In genomic region chr1:139314297-139314874, GRCm38 (mm10) we compare ENCODE assay signal across 10 mouse cellular contexts.
DNase-seq lines count a peak whose midpoint lies in the region; ATAC-seq and TF ChIP-seq lines count a peak whose summit lies in the region.
"Had no signal": no experiment of that assay in that cellular context is flagged by ENCODE, and none has a peak within 500 bp of the region (broad histone marks: within the 10 kb centered on the region; RNA-seq: fewer than 3 reads in every experiment).

No protein-coding gene starts in this region.

- no peak overlapping the region for H3K9ac ChIP-seq in heart, postnatal 0 days (replicated peaks; ENCODE audit: low read depth, low read length)
- no peak overlapping the region for H3K9ac ChIP-seq in heart, embryonic 12.5 days
- no peak overlapping the region for H3K9ac ChIP-seq in midbrain, embryonic 12.5 days (replicated peaks)

- no peaks in the 10 kb centered on the region; the same call in 1 of the 2 replicates for H3K4me1 ChIP-seq in heart, postnatal 0 days (ENCODE audit: control insufficient read depth, insufficient read depth)
- no peaks in the 10 kb centered on the region for H3K4me1 ChIP-seq in heart, embryonic 12.5 days (replicated peaks)
- H3K4me1 ChIP-seq in midbrain, embryonic 12.5 days: no peaks in the 10 kb centered on the region
- no peaks in the 10 kb centered on the region for H3K4me1 ChIP-seq in midbrain, embryonic 10.5 days

- H3K36me3 ChIP-seq in heart, postnatal 0 days (replicated peaks; ENCODE audit: control insufficient read depth, insufficient read depth, low read length): no peaks in the 10 kb centered on the region
- no peaks in the 10 kb centered on the region for H3K36me3 ChIP-seq in heart, embryonic 12.5 days
- H3K36me3 ChIP-seq in midbrain, embryonic 12.5 days: no peaks in the 10 kb centered on the region
- H3K36me3 ChIP-seq in midbrain, embryonic 10.5 days: no peaks in the 10 kb centered on the region

- peak; percentile 62 for TF ChIP-seq CTCF in heart, postnatal 0 days (IDR thresholded peaks at IDR 0.05; ENCODE audit: low read depth)

- no peaks in the 10 kb centered on the region for H3K9me3 ChIP-seq in heart, postnatal 0 days (replicated peaks; ENCODE audit: control insufficient read depth, low read length)
- H3K9me3 ChIP-seq in heart, embryonic 12.5 days (replicated peaks): no peaks in the 10 kb centered on the region
- H3K9me3 ChIP-seq in midbrain, embryonic 12.5 days: no peaks in the 10 kb centered on the region
- no peaks in the 10 kb centered on the region for H3K9me3 ChIP-seq in midbrain, embryonic 10.5 days (replicated peaks)

- no peak for ATAC-seq in heart, postnatal 0 days (ENCODE audit: insufficient read depth, low read depth)
- ATAC-seq in heart, embryonic 12.5 days (ENCODE audit: insufficient number of reproducible peaks, low FRiP score): no peak
- ATAC-seq in midbrain, embryonic 12.5 days (ENCODE audit: low FRiP score, low read depth): 0 out of 2 replicates have a peak, but pooled peaks have one; percentile 27

- H3K27ac ChIP-seq in heart, postnatal 0 days (ENCODE audit: low read depth): no peak overlapping the region
- no peak overlapping the region for H3K27ac ChIP-seq in heart, embryonic 12.5 days (ENCODE audit: poor library complexity, severe bottlenecking)
- no peak overlapping the region for H3K27ac ChIP-seq in midbrain, embryonic 12.5 days (replicated peaks)
- H3K27ac ChIP-seq in midbrain, embryonic 10.5 days (replicated peaks): no peak overlapping the region

- 79% methylated on average over 4 of the region's 4 CpGs for WGBS in heart, postnatal 0 days
- WGBS in heart, embryonic 12.5 days: 73% methylated on average over 4 of the region's 4 CpGs
- 88% methylated on average over 4 of the region's 4 CpGs for WGBS in midbrain, embryonic 12.5 days
- 88% methylated on average over 4 of the region's 4 CpGs for WGBS in midbrain, embryonic 10.5 days

- no peak overlapping the region for H3K4me3 ChIP-seq in heart, postnatal 0 days (ENCODE audit: low read depth, low read length)
- H3K4me3 ChIP-seq in heart, embryonic 12.5 days: no peak overlapping the region
- no peak overlapping the region for H3K4me3 ChIP-seq in midbrain, embryonic 12.5 days
- H3K4me3 ChIP-seq in midbrain, embryonic 10.5 days: no peak overlapping the region
- H3K4me3 ChIP-seq: erythroblast, embryonic 14.5 days had no signal

- TF ChIP-seq EP300 in heart, postnatal 0 days (IDR thresholded peaks at IDR 0.05; ENCODE audit: low read depth): no peak

- no peak overlapping the region for H3K4me2 ChIP-seq in heart, postnatal 0 days (ENCODE audit: low read depth, low read length)
- no peak overlapping the region for H3K4me2 ChIP-seq in heart, embryonic 12.5 days
- no peak overlapping the region for H3K4me2 ChIP-seq in midbrain, embryonic 12.5 days (replicated peaks)
- H3K4me2 ChIP-seq: liver, embryonic 11.5 days had no signal

- H3K27me3 ChIP-seq in heart, postnatal 0 days (ENCODE audit: control insufficient read depth, insufficient read depth, low read length): no peaks in the 10 kb centered on the region
- no peaks in the 10 kb centered on the region for H3K27me3 ChIP-seq in heart, embryonic 12.5 days (replicated peaks)
- H3K27me3 ChIP-seq in midbrain, embryonic 12.5 days: no peaks in the 10 kb centered on the region
- no peaks in the 10 kb centered on the region for H3K27me3 ChIP-seq in midbrain, embryonic 10.5 days (ENCODE audit: low read depth, poor library complexity, severe bottlenecking)

- DNase-seq in heart, postnatal 0 days (ENCODE audit: low spot score): peak; percentile 23
- no peak for DNase-seq in midbrain, embryonic 10.5 days (ENCODE audit: low spot score)
- DNase-seq in kidney, adult 9 months: peak; percentile 22
- peak; percentile 5 for DNase-seq in retina, postnatal 7 days (ENCODE audit: low read depth, low spot score)
- DNase-seq in thymus, postnatal 4 days: no peak
- no peak for DNase-seq in urinary bladder, postnatal 10 days (ENCODE audit: low spot score)

Comparison
In these comparisons a context has a peak if more than half of its experiments do, and no peak if none do; other contexts are left out.
1. DNase-seq: peak in heart, postnatal 0 days (single experiment), kidney, adult 9 months (single experiment) and retina, postnatal 7 days (single experiment); none in midbrain, embryonic 10.5 days (single experiment), thymus, postnatal 4 days (single experiment) and urinary bladder, postnatal 10 days (single experiment).